Mouse (Mus musculus) R1 (cell line): ENCODE measurements at regions not wholly inside any gene's neighbourhood (a gene's known extent, or its start where the extent isn't known, plus 50 kb on each side); places are given as distances from the start of the nearest gene placed in this dataset.

ENCODE experiments used
- DNase-seq: peaks from one replicate; pipeline ENCODE4 v3.0.0-alpha.2; 2018; ENCODE audit warnings: low read depth, low spot score

GRCm38 (mm10) chr3:65478215-65478614, 50.0 kb upstream of the Tiparp start:
- no peak for DNase-seq

- peak; percentile 83 for DNase-seq
These were observed 51.1 kb upstream of the Tiparp start for GRCm38 (mm10) chr3:65477111-65477510.

- DNase-seq: no peak
These were observed 51.9 kb upstream of the Tiparp start for GRCm38 (mm10) chr3:65476091-65476953.

GRCm38 (mm10) chr3:65474585-65474984, 53.6 kb upstream of the Tiparp start:
- DNase-seq: peak; percentile 10

GRCm38 (mm10) chr3:65471796-65472195, 56.4 kb upstream of the Tiparp start:
- DNase-seq: no peak

GRCm38 (mm10) chr3:65469207-65469606, 59.0 kb upstream of the Tiparp start:
- DNase-seq: peak; percentile 60

- DNase-seq: no peak
These were observed 63.4 kb upstream of the Tiparp start for GRCm38 (mm10) chr3:65464769-65465168.

GRCm38 (mm10) chr3:65460936-65461335, 67.3 kb upstream of the Tiparp start:
- DNase-seq: no peak

GRCm38 (mm10) chr3:65459702-65460101, 67.3 kb upstream of the Ssr3 start:
- DNase-seq: no peak

- no peak for DNase-seq
These were observed 65.5 kb upstream of the Ssr3 start for GRCm38 (mm10) chr3:65457931-65458330.

- DNase-seq: peak; percentile 50
These were observed 63.3 kb upstream of the Ssr3 start for GRCm38 (mm10) chr3:65455597-65456284.

GRCm38 (mm10) chr3:65454301-65454700, 61.9 kb upstream of the Ssr3 start:
- DNase-seq: no peak

- no peak for DNase-seq
These were observed 56.8 kb upstream of the Ssr3 start for GRCm38 (mm10) chr3:65449176-65449575.

GRCm38 (mm10) chr3:65443701-65444100, 51.3 kb upstream of the Ssr3 start:
- no peak for DNase-seq

GRCm38 (mm10) chr3:65442946-65443345, 50.5 kb upstream of the Ssr3 start:
- no peak for DNase-seq

- DNase-seq: no peak
These were observed 49.8 kb upstream of the Ssr3 start for GRCm38 (mm10) chr3:65442269-65442668.
